Mouse (Mus musculus) small intestine, adult 2 months (tissue): ENCODE measurements around the gene Mnt.

Experiments used
- CTCF ChIP-seq: fragments of 200-500 bp; IDR thresholded peaks from 2 replicates; pipeline ENCODE4 v1.5.1; 2012; ENCODE audit warnings: low read depth, mild to moderate bottlenecking, control low read depth, inconsistent platforms, low read length, moderate library complexity, mixed read lengths; ENCODE audit not compliant: insufficient replicate concordance, insufficient read length; ENCODE audit errors: extremely low read depth
- POLR2A ChIP-seq: fragments of 200-500 bp; IDR thresholded peaks from 2 replicates; pipeline ENCODE4 v1.6.1; 2012; ENCODE audit warnings: low read depth, mild to moderate bottlenecking, control low read depth, inconsistent platforms, low read length, moderate library complexity

- TF ChIP-seq CTCF (no peak), POLR2A (no peak)
Measured at GRCm38 (mm10) chr11:74836225-74837055, 5.7 kb downstream of the Mnt start.
